Mouse (Mus musculus): Measurements from ENCODE around the gene Sync.

- TF ChIP-seq CTCF (IDR thresholded peaks at IDR 0.05; ENCODE audit: low read depth, low read length) (no peak), POLR2A (IDR thresholded peaks at IDR 0.05; ENCODE audit: extremely low read depth, insufficient read depth, low read length) (no peak)
Measured at GRCm38 (mm10) chr4:129303401-129303800, 16.0 kb downstream of the Sync start.

Measured in liver, adult 2 months (tissue).